Mouse (Mus musculus) MEL (cell line): ENCODE results near the gene Ntn1.

Experiments used
- MYC ChIP-seq: IDR thresholded peaks from 2 replicates; pipeline ENCODE4 v1.6.1; 2011; ENCODE audit warnings: low read depth, mild to moderate bottlenecking, low read length, improper control_type of control experiment, moderate library complexity
- POLR2A ChIP-seq, 2 experiments: IDR thresholded peaks; 2 replicates each; pipeline ENCODE4 v1.6.1; 2011 to 2012; ENCODE audit warnings: low read length in 2 of 2, mild to moderate bottlenecking in 2 of 2, control low read depth in 1 of 2, improper control_type of control experiment in 1 of 2, low read depth in 1 of 2, moderate library complexity in 1 of 2; ENCODE audit not compliant: control insufficient read depth in 1 of 2, insufficient read depth in 1 of 2, poor library complexity in 1 of 2
- UBTF ChIP-seq: IDR thresholded peaks from 2 replicates; pipeline ENCODE4 v1.6.1; 2012; ENCODE audit warnings: low read depth, mild to moderate bottlenecking, inconsistent platforms, low read length, improper control_type of control experiment, moderate library complexity, borderline replicate concordance; ENCODE audit not compliant: insufficient read depth

GRCm38 (mm10) chr11:68208582-68208981 lies 192.0 kb downstream of the Ntn1 start:
- TF ChIP-seq POLR2A (IDR thresholded peaks at IDR 0.05; ENCODE audit: control insufficient read depth in 1 of 2, insufficient read depth in 1 of 2, low read depth in 1 of 2, low read length in 2 of 2, poor library complexity in 1 of 2) (no peak), UBTF (no peak), MYC (no peak)
